ENCODE assay signal across 23 mouse cellular contexts in the genomic region with DNA sequence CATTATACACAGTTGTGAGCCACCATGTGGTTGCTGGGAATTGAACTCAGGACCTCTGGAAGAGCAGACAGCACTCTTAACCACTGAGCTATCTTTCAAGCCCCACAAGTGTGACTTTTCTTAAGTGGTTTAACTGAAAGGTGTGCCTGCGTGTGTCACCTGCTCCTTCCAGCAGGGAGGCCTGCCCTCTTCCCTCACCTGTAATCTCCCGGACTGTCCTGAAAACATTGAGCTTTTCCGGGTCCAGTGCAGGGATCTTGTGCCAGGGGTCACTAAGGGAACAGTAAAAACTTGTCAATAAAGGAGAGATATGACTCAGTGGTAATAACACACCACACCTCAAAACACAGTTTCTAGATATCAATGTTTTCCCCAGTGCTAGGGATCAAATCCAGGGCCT. TPM values are rescaled to one million over a fixed set of nuclear protein-coding genes. Genes with fewer than 3 reads are reported as not detected.
DNase-seq lines count a peak whose midpoint lies in the region; ATAC-seq lines count a peak whose summit lies in the region.
"Had no signal": no experiment of that assay in that cellular context is flagged by ENCODE, and none has a peak within 500 bp of the region (broad histone marks: within the 10 kb centered on the region; RNA-seq: fewer than 3 reads in every experiment).

No protein-coding gene starts in this region.

- peak; percentile 58 for DNase-seq in intestine, embryonic 14.5 days (ENCODE audit: low spot score)
- peak; percentile 87 for DNase-seq in large intestine, adult 2 months (ENCODE audit: low read depth, low spot score)
- no peak for DNase-seq in ovary, postnatal 36 days (ENCODE audit: low spot score)
- no peak for DNase-seq in heart, adult 9 months (ENCODE audit: low spot score in 2 of 2)
- no peak for DNase-seq in liver, embryonic 11.5 days (ENCODE audit: low spot score)
- DNase-seq in layer of hippocampus, adult 18-20 months (ENCODE audit: low spot score in 2 of 2): no peak
- DNase-seq: adrenal gland, adult 8-10 months; adrenal gland, postnatal 14 days; adrenal gland, postnatal 36 days; B cell, adult 2 months; cerebellum, adult 11-12 months; cerebellum, adult 2 months; cerebellum, adult 9-10 months; cerebellum, postnatal 10 days; cerebellum, postnatal 25 days had no signal

- H3K27me3 ChIP-seq in intestine, embryonic 14.5 days (replicated peaks; ENCODE audit: control insufficient read depth, insufficient read depth, low read length): no peaks in the 10 kb centered on the region
- no peaks in the 10 kb centered on the region for H3K27me3 ChIP-seq in intestine, embryonic 16.5 days (replicated peaks; ENCODE audit: control insufficient read depth, insufficient read depth, low read length)
- no peaks in the 10 kb centered on the region for H3K27me3 ChIP-seq in stomach, embryonic 16.5 days (ENCODE audit: control insufficient read depth, insufficient read depth, low read length)
- H3K27me3 ChIP-seq in liver, embryonic 11.5 days (replicated peaks; ENCODE audit: control insufficient read depth, insufficient read depth, low read length): peaks cover 7% of the 10 kb centered on the region
- H3K27me3 ChIP-seq: Patski had no signal

- no peak overlapping the region for H3K4me3 ChIP-seq in intestine, embryonic 14.5 days (ENCODE audit: low read depth, low read length)
- H3K4me3 ChIP-seq in intestine, embryonic 16.5 days (ENCODE audit: low read length): no peak overlapping the region
- H3K4me3 ChIP-seq in stomach, embryonic 16.5 days (replicated peaks; ENCODE audit: low read length): no peak overlapping the region
- no peak overlapping the region for H3K4me3 ChIP-seq in liver, embryonic 11.5 days (ENCODE audit: low read depth, low read length)
- H3K4me3 ChIP-seq: embryonic facial prominence, embryonic 10.5 days; embryonic facial prominence, embryonic 12.5 days; forebrain, embryonic 13.5 days had no signal

- H3K4me1 ChIP-seq in intestine, embryonic 14.5 days (replicated peaks; ENCODE audit: control insufficient read depth, insufficient read depth, low read length): peaks cover 3% of the 10 kb centered on the region; the same call in 1 of the 2 replicates
- peaks cover 22% of the 10 kb centered on the region for H3K4me1 ChIP-seq in intestine, embryonic 16.5 days (ENCODE audit: control insufficient read depth, insufficient read depth, low read length)
- peaks cover 12% of the 10 kb centered on the region; the same call in 1 of the 2 replicates for H3K4me1 ChIP-seq in stomach, embryonic 16.5 days (ENCODE audit: control insufficient read depth, insufficient read depth, low read length)
- no peaks in the 10 kb centered on the region for H3K4me1 ChIP-seq in liver, embryonic 11.5 days (replicated peaks; ENCODE audit: control insufficient read depth, insufficient read depth, low read length)
- H3K4me1 ChIP-seq: embryonic facial prominence, embryonic 12.5 days; forebrain, embryonic 13.5 days had no signal

- H3K36me3 ChIP-seq in intestine, embryonic 14.5 days (ENCODE audit: control insufficient read depth, insufficient read depth, low read length): peaks cover 7% of the 10 kb centered on the region; the same call in 1 of the 2 replicates
- peaks cover 18% of the 10 kb centered on the region; the same call in 1 of the 2 replicates for H3K36me3 ChIP-seq in intestine, embryonic 16.5 days (ENCODE audit: control insufficient read depth, insufficient read depth, low read length)
- 0 out of 2 replicates have a peak, but pooled peaks cover 3% of the 10 kb centered on the region for H3K36me3 ChIP-seq in stomach, embryonic 16.5 days (ENCODE audit: control insufficient read depth, insufficient read depth, low read length)
- H3K36me3 ChIP-seq in liver, embryonic 11.5 days (ENCODE audit: control insufficient read depth, insufficient read depth, low read length): no peaks in the 10 kb centered on the region; the same call in 1 of the 2 replicates
- H3K36me3 ChIP-seq: G1E had no signal

- H3K27ac ChIP-seq in intestine, embryonic 14.5 days (ENCODE audit: low read depth): no peak overlapping the region
- H3K27ac ChIP-seq in intestine, embryonic 16.5 days (ENCODE audit: low read length): peak overlapping the region; percentile 73
- no peak overlapping the region for H3K27ac ChIP-seq in stomach, embryonic 16.5 days (ENCODE audit: low read length)
- H3K27ac ChIP-seq in liver, embryonic 11.5 days (ENCODE audit: low read depth, low read length): no peak overlapping the region
- H3K27ac ChIP-seq: embryonic facial prominence, embryonic 10.5 days; embryonic facial prominence, embryonic 12.5 days; forebrain, embryonic 13.5 days had no signal

- H3K9me3 ChIP-seq in intestine, embryonic 14.5 days (ENCODE audit: control insufficient read depth, low read length): no peaks in the 10 kb centered on the region
- no peaks in the 10 kb centered on the region for H3K9me3 ChIP-seq in intestine, embryonic 16.5 days (ENCODE audit: control insufficient read depth, low read length)
- H3K9me3 ChIP-seq in stomach, embryonic 16.5 days (replicated peaks; ENCODE audit: control insufficient read depth, low read length): no peaks in the 10 kb centered on the region
- no peaks in the 10 kb centered on the region for H3K9me3 ChIP-seq in liver, embryonic 11.5 days (ENCODE audit: control insufficient read depth, low read length)
- H3K9me3 ChIP-seq: embryonic facial prominence, embryonic 10.5 days; forebrain, embryonic 13.5 days; G1E had no signal

- H3K9ac ChIP-seq in intestine, embryonic 14.5 days (ENCODE audit: low read length): no peak overlapping the region
- H3K9ac ChIP-seq in intestine, embryonic 16.5 days (ENCODE audit: low read depth, low read length): no peak overlapping the region
- no peak overlapping the region for H3K9ac ChIP-seq in stomach, embryonic 16.5 days (ENCODE audit: low read length)
- H3K9ac ChIP-seq in liver, embryonic 11.5 days (ENCODE audit: low read depth, low read length): no peak overlapping the region
- H3K9ac ChIP-seq: embryonic facial prominence, embryonic 12.5 days; forebrain, embryonic 13.5 days had no signal

- H3K4me2 ChIP-seq in intestine, embryonic 14.5 days (ENCODE audit: low read length): no peak overlapping the region
- no peak overlapping the region for H3K4me2 ChIP-seq in intestine, embryonic 16.5 days (ENCODE audit: low read depth, low read length)
- H3K4me2 ChIP-seq in stomach, embryonic 16.5 days (ENCODE audit: low read depth, low read length): no peak overlapping the region
- no peak overlapping the region for H3K4me2 ChIP-seq in liver, embryonic 11.5 days
- H3K4me2 ChIP-seq: embryonic facial prominence, embryonic 12.5 days; forebrain, embryonic 13.5 days had no signal

- peak; percentile 59; the same call in 1 of the 2 replicates for ATAC-seq in intestine, embryonic 14.5 days (replicated peaks; ENCODE audit: low FRiP score, low TSS enrichment, low read depth)
- ATAC-seq in intestine, embryonic 16.5 days: peak; percentile 92
- peak; percentile 69 for ATAC-seq in stomach, embryonic 16.5 days (ENCODE audit: insufficient read depth, low FRiP score)
- no peak for ATAC-seq in liver, embryonic 11.5 days (replicated peaks; ENCODE audit: low FRiP score)
- ATAC-seq: activated CD4-positive, CD25-positive, alpha-beta regulatory T cell, adult 4 months; forebrain, embryonic 13.5 days; Patski had no signal

- WGBS in intestine, embryonic 14.5 days: 73% methylated on average over 3 of the region's 3 CpGs
- 65% methylated on average over 3 of the region's 3 CpGs for WGBS in intestine, embryonic 16.5 days
- 27% methylated on average over 3 of the region's 3 CpGs for WGBS in large intestine, adult 2 months
- WGBS in stomach, embryonic 16.5 days: 59% methylated on average over 3 of the region's 3 CpGs
- 79% methylated on average over 3 of the region's 3 CpGs for WGBS in liver, embryonic 11.5 days

RNA-seq across cellular contexts. Expression of a gene that starts 10.2 kb away (rescaled TPM):
- polyA plus RNA-seq in intestine, embryonic 14.5 days (2014; fragmentation: Nextera tagmentation; extraction: Ambion mirVana): 31.2 and 32.4 TPM in 2 replicates
- polyA plus RNA-seq in intestine, embryonic 16.5 days (2015; fragmentation: Nextera tagmentation; extraction: Ambion mirVana): 29.6 and 34.9 TPM in 2 replicates
- 76.7 and 120 TPM in 2 replicates for polyA plus RNA-seq in large intestine, adult 2 months (2012; rRNA removed)
- polyA plus RNA-seq in stomach, embryonic 16.5 days (2015; fragmentation: Nextera tagmentation; extraction: Ambion mirVana): 32.0 and 38.0 TPM in 2 replicates
- 3.0 and 3.7 TPM in 2 replicates for polyA plus RNA-seq in liver, embryonic 11.5 days (2014; fragmentation: Nextera tagmentation; extraction: Ambion mirVana)
- 1 to 10 TPM; 7.1 to 7.5 TPM for total RNA-seq in layer of hippocampus, adult 18-20 months (2021)

RNA-seq across cellular contexts. Expression of a gene that starts 13.5 kb away (rescaled TPM):
- polyA plus RNA-seq in intestine, embryonic 14.5 days (2014; fragmentation: Nextera tagmentation; extraction: Ambion mirVana): 248 and 252 TPM in 2 replicates
- polyA plus RNA-seq in intestine, embryonic 16.5 days (2015; fragmentation: Nextera tagmentation; extraction: Ambion mirVana): 171 and 196 TPM in 2 replicates
- 29.3 and 31.2 TPM in 2 replicates for polyA plus RNA-seq in large intestine, adult 2 months (2012; rRNA removed)
- polyA plus RNA-seq in stomach, embryonic 16.5 days (2015; fragmentation: Nextera tagmentation; extraction: Ambion mirVana): 198 and 206 TPM in 2 replicates
- polyA plus RNA-seq in liver, embryonic 11.5 days (2014; fragmentation: Nextera tagmentation; extraction: Ambion mirVana): 384 and 397 TPM in 2 replicates
- 10 to 100 TPM; 60.4 to 61.7 TPM for total RNA-seq in layer of hippocampus, adult 18-20 months (2021)

RNA-seq across cellular contexts. Expression of a gene that starts 30.2 kb away (rescaled TPM):
- 4,682 and 5,210 TPM in 2 replicates for polyA plus RNA-seq in intestine, embryonic 14.5 days (2014; fragmentation: Nextera tagmentation; extraction: Ambion mirVana)
- polyA plus RNA-seq in intestine, embryonic 16.5 days (2015; fragmentation: Nextera tagmentation; extraction: Ambion mirVana): 3,191 and 3,364 TPM in 2 replicates
- polyA plus RNA-seq in large intestine, adult 2 months (2012; rRNA removed): 2,450 and 2,465 TPM in 2 replicates
- 3,732 and 3,890 TPM in 2 replicates for polyA plus RNA-seq in stomach, embryonic 16.5 days (2015; fragmentation: Nextera tagmentation; extraction: Ambion mirVana)
- polyA plus RNA-seq in liver, embryonic 11.5 days (2014; fragmentation: Nextera tagmentation; extraction: Ambion mirVana): 3,476 and 3,859 TPM in 2 replicates
- 1,000 to 10,000 TPM; 1,532 to 1,582 TPM for total RNA-seq in layer of hippocampus, adult 18-20 months (2021)

RNA-seq across cellular contexts. Expression of a gene that starts 31.7 kb away (rescaled TPM):
- 11.3 TPM in 2 replicates for polyA plus RNA-seq in intestine, embryonic 14.5 days (2014; fragmentation: Nextera tagmentation; extraction: Ambion mirVana)
- 13.3 and 13.6 TPM in 2 replicates for polyA plus RNA-seq in intestine, embryonic 16.5 days (2015; fragmentation: Nextera tagmentation; extraction: Ambion mirVana)
- 10.7 and 12.2 TPM in 2 replicates for polyA plus RNA-seq in large intestine, adult 2 months (2012; rRNA removed)
- 10.7 and 10.8 TPM in 2 replicates for polyA plus RNA-seq in stomach, embryonic 16.5 days (2015; fragmentation: Nextera tagmentation; extraction: Ambion mirVana)
- 9.9 and 11.1 TPM in 2 replicates for polyA plus RNA-seq in liver, embryonic 11.5 days (2014; fragmentation: Nextera tagmentation; extraction: Ambion mirVana)
- 10 to 100 TPM; 13.6 to 15.6 TPM for total RNA-seq in layer of hippocampus, adult 18-20 months (2021)

RNA-seq across cellular contexts. Expression of a gene that starts 47.2 kb away (rescaled TPM):
- 1,095 and 1,163 TPM in 2 replicates for polyA plus RNA-seq in intestine, embryonic 14.5 days (2014; fragmentation: Nextera tagmentation; extraction: Ambion mirVana)
- 580 and 624 TPM in 2 replicates for polyA plus RNA-seq in intestine, embryonic 16.5 days (2015; fragmentation: Nextera tagmentation; extraction: Ambion mirVana)
- 1,017 and 1,368 TPM in 2 replicates for polyA plus RNA-seq in large intestine, adult 2 months (2012; rRNA removed)
- 553 and 704 TPM in 2 replicates for polyA plus RNA-seq in stomach, embryonic 16.5 days (2015; fragmentation: Nextera tagmentation; extraction: Ambion mirVana)
- polyA plus RNA-seq in liver, embryonic 11.5 days (2014; fragmentation: Nextera tagmentation; extraction: Ambion mirVana): 848 and 955 TPM in 2 replicates
- total RNA-seq in layer of hippocampus, adult 18-20 months (2021): 100 to 1,000 TPM; 273 to 330 TPM

Comparison
In these comparisons a context has a peak if more than half of its experiments do, and no peak if none do; other contexts are left out.
1. DNase-seq: peak in intestine, embryonic 14.5 days (single experiment) and large intestine, adult 2 months (single experiment); none in ovary, postnatal 36 days (single experiment), heart, adult 9 months (0 of 2), liver, embryonic 11.5 days (single experiment) and layer of hippocampus, adult 18-20 months (0 of 2).